Mouse (Mus musculus) telencephalon, adult 2 months (tissue): ENCODE data around the gene Mgat5.

Experiments used
- DNase-seq: peaks from one replicate; pipeline ENCODE4 v3.0.0-alpha.2; 2011; ENCODE audit warnings: low read depth, low spot score

The Mgat5 gene

DNA sequence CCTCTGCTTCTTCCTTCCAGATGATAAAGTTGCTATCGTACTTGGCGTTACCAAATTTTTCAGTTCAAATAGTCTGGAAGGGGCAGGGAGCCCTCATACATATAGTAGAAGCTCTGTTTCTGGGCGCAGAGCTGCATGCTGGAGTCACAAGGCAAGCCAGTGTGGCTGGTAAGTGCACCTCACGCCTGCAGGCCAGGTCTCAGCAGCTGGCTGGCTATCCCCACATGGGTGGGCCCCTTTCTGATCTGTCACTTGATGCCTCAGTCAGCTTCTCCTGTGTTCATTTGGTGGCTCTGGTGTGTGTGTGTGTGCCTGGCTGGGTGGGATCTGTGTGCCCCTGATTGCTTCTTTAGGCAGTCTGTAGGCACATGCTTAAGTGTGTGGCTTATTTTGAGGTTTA is 12.8 kb downstream of the Mgat5 start:
- no peak for DNase-seq

DNA sequence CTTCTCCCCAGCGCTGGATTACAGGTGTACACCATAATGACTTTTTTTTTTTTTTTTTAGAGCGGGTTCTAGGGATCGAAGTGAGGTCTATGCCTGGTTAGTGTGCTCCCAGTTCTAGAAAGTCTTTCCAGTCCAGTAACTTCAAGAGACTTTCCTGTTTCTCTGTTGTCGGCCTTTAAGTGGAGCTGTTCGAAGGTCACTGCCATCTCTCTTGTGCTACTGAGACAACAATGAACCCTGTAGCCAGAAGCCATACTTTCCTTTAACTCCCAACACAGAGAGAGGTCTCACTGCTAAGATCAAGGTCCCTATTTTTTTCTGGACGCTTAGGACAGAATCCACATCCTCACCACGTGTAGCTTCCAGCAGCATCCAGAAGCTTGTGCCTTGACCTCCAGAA is 13.4 kb downstream of the Mgat5 start:
- DNase-seq = no peak

DNA sequence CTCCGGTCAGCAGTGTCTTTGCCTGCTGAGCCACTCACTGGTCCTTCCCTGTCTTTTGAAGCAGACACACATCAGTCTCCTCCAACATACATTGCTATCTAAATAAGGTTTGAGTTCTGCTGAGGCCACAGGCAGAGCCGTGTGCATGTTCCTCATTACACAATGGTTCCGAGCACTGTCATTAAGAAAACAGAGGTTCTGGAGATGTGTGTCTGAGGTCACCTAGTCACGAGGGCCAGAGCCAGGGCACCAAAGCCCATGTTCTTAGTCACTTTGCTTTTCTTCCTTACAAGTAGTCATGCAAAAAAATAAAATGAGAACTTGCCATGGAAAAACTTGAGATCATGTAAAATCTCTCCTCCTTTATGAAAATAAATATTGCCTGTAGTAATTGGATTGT is 14.3 kb downstream of the Mgat5 start:
- DNase-seq = no peak

DNA sequence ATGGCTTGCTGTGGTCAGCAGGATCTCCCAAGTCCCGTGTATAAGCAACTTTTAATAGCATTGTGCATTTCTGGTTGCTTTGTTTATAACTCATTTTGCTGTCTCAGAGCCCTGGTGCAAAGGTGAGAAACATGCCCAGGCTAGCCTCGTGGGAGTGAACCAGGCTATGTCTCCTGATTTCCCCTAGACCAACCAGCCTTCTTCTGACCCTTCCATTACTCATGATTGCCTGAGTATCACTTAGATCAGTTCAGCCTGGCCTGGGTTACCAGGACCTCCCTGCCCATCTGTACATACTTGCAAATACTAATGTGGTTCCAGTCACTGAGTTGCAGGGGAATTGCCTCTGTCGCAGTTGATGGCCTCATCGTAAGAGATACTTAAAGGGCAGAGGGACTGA is 14.8 kb downstream of the Mgat5 start:
- DNase-seq = no peak

DNA sequence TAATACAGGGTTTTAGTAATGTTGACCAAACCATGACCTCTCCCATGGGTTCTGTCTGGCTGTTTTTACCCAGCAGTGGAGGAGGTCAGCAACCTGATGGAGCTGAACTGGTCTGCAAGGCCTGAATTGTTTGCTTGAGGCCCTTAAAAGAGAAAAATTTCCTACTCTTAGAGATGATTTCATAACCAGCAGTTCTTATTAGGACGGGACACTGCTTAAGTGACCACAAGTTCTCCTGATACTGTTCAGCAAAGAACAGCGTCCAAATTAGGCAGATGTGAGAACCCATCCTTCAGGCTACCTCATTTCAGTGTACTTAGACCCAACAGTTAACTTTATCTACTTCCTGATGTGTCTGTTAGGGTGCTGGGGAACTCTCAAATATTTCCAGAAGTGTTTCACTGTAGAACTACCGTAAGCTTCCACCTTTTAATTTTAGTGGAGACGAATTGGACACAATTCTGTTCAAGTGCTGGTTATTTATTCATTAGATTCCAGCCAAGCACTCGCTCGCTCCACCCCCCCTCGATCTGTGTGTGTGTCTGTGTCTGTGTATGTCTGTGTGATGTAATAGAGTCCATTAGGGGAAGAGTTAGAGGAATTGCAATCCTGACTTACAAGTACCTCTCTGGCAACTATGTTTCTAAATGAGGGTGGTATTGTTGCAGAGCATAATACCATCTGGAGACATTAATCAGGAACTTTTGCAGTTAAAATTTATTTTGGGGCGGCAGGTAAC is 17.4 kb downstream of the Mgat5 start:
- no peak for DNase-seq

DNA sequence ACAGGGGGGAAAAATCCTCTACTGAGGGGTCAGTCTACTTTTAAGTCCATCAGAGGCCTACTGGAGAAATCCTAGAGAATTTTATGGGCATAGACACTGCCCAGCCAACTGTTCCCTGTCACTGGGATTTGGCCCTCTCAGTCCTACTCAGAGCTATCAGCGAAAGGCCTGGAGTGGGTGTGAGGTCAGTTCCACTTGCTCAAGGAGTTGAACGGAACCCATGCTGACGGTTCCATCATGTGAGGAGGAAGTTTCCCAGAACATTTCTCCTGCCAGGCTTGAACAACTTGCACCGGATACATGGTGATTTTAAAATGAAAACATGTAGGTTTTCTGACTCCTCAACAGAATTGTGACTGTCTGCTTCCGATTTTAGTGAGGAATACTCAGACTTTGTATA is 20.2 kb downstream of the Mgat5 start:
- DNase-seq = no peak

DNA sequence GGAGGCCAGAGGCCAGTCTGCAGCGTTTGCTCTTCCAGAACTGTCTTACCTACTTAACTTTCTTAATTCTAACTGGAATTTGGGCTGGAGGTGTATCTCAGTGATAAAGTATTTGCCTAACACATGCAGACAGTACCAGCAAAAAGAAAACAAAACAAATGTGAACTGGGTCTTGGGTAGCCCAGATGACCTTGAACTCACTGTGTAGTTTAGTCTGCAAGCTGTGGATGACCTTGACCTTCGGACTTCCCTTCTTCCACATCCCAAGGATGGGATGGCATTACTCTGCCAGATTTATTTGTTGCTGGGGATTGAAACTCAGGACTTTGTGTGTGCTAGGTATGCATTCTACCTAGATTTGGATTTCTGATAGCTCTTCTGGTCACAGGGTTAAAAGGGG is 24.2 kb downstream of the Mgat5 start:
- DNase-seq = no peak

DNA sequence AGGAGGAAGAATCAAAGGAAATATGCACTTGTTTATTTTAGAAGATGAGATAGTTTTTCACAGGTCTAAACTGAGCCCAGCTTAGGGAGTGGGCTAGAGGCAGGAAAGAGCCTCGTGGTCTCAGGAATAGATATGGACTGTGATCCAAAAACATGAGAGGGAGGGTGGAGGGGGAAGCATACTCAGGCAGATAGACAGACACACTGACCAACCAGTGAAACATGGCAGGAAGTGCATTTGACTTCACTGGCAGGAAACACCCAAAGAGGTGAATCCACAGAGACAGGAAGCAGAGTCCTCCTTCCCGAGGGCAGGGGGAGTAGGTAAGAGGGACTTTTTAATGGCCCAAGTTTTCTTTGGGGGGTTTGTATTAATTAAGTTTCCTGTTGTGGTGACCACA is 25.7 kb downstream of the Mgat5 start:
- no peak for DNase-seq

DNA sequence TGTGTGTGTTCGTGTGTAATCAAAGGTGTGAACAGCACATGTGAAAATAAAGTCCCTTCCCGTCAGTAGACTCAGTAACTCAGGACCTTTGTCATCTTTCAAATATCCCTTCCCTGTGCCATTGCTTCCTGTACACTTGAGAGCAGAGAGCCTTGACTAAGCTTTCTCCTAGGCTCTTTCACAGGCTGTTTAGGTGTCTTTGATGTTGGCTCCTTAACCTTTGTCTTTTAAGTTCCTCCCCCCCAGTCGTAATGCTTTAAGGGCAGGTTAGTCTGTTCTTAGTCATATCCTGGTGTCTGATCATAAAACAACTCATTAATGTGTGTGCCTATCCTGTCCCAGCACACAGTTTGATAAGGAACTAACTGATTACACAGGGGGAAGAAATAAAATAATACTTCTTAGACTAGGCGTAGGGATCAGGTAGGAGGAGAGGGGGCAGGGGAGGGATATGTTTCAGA is 28.4 kb downstream of the Mgat5 start:
- DNase-seq = no peak

DNA sequence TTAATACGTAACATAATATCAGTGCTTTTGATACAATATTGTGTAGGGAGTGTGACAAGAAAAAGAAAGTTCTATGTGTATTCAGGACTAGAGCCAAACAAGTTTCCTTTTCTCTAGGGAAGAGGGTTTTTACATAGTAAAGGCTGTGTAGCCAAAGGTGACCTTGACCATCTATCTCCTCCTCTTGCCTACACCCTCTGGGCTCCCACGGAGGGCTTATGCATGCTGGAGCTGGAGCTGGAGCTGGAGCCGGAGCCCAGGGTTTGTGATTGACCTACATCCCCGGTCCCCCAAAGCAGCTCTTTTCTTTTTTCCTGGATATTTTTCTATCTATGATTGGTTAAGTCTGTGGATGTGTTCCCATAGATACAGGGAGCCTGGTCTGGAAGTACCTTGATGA is 30.3 kb downstream of the Mgat5 start:
- DNase-seq = no peak

DNA sequence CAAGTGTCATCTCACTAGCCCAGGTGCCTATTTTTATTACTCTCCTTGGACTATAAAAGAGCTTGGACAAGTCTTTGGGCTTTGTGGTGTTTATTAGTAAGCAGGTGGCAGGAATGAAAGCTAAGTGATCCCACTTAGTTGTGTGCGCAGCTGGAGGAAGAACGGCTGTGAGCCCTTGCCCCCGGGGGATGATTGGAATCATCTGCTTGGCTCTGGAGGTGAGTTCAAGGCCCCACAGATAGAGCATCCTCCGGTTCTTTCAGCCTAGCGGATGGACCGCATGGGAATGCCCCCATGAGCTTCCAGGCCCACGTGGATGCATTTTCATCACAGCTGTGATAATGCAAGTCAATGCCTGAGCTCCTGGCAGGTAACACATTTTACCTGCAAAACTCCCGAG is 31.6 kb downstream of the Mgat5 start:
- DNase-seq = no peak

DNA sequence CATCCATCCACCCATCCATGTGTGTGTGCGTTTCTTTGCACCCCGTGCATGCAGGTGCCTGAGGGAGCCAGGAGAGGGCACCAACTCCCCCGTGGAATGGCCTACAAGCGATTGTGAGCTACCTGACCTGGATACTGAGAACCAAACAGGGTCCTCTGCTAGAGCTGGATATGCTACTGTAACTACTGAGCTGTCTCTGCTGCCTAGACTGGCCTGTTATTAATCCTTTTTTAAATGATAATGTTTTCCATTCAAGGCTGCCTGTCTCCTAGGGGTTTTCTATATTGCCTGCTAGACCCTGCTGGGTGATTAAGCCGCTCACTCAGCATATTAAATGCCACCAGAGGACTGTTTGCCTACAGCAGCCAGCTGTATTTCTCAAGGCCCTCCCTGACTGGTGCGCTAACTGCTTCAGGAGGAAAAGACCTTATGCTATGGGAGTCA is 34.1 kb downstream of the Mgat5 start:
- no peak for DNase-seq

DNA sequence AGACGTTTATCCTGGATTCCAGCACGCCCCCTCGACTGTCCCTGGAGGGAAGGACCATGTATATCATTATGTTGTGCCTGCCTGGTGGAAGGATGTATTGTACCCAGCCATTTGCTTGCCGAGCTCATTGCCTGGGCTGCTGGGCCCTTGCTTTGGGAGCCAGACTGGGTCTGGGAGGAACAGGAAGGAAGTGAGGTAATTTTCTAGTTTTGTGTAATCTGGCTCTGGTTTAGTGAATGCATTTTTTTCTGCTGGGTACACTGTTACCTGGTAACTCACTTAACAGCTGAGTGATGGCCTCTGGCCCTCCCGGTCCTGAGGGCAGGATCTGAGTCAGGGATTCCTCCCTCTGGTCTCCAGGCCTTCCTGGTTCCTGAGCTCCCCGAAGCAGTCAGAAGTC is 35.1 kb downstream of the Mgat5 start:
- no peak for DNase-seq

DNA sequence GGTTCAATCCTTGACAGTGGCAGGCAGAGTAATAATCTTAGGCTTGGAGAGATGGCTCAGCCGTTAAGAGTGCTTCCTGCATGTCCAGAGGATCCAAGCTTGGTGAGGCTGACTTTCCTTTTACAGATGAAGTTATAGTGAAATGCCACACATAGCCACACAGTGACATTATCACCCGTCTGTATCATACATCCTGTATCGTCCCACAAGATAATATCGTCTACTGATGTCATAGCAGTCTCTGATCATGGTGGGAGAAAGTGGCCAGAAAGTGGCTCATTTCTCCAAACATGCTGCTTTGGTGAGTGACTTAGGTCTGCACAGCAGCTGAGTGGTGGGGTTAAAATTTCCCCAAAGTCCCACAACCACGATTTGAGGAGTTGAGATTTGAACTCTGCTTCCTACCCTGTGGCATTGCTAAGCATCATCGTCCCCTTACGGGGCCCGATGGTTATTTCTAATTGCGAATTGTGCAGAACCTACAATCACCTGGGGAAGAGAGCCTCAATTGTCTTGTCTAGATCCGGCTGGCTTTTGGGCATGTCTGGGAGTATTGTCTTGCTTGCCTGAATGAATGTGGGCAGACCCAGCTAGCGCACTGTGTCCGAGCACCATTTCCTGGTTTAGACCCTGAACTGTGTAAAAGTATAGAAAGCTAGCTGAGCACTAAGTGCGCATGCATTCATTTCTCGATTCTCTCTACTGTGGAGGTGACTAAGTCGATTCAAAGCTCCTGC is 37.5 kb downstream of the Mgat5 start:
- no peak for DNase-seq

DNA sequence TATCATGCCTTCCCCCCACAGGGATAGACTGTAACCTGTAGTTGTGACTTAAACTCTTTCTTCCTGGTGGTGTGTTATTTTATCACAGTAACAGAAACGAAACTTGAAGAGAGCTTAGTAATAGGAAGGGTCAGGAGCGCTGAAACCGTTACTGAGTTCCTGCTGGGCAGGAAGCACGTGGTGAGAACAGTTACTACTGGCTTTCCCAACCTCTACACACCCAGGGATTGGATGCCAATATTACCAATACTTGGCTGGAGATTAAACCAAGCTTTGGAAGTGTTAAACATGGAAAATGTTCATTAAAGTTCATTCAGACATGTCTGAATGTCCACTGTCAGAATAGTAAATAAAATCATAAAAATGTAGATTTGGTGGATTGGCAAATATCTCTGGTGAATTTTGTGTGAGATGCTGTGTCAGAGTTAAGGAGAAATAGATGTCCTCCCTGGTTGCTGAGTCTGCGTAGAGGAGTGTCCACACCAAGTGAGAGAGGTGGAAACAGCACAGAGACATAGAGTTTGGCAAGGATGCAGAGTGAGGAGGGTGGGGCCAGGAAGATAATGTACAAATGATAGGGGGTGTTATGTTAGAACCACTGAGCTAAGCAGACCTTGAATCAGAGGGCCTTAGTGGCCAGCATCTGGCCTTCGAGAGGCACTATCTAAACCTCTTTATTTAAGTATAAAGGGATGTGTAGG is 38.2 kb downstream of the Mgat5 start:
- DNase-seq = no peak

DNA sequence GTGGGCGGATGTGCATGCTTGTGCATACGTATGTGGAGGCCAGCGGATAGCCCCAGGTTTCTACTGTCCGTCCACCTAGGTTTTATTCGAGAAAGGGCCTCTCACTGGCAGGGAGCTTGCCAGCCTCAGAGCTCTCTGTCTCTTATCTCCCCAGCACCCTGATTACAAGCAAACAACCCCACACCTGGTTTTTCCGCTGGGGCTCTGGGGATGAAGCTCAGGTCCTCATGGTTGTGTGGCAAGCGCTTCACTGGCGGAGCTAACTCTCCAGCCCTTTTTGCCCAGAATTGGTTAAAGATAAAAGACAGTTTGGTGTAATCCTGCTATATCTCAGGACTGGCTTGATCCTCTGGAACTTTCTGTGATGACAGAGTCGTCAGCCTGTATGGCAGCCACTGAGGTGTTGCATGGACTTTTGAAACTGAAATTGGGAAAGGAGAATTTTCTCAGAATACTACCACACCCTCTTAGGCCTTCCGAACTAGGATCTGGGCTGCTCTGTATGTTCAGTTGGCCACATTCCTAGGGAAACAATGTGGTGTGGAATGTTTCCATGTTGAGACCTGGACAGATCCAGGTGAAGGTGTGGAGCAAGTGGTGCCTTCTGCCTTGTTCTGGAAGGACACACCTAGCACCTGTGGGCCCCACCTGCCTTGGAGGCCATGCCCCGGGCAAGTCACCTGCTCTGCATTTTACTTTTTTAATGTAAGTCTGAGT is 39.4 kb downstream of the Mgat5 start:
- DNase-seq = no peak

DNA sequence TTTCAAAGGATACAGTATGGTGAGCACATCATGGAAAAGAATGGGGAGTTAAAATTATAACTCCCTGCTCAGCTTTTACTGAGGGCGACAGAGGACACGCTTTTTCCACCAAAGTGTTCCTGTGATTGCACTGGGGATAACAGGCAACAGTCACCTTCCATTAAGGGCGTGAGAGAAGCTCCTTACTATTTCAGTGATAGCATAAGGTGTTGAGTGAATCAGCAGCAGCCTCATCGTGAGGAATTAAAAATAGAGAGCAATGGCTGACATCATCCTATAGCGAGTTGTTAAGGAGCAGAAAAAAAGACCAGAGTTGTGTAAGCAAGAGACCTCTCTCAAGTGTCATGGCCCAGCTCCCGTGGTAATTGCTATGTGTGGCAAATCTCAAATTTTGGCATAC is 41.3 kb downstream of the Mgat5 start:
- DNase-seq = peak; percentile 75

DNA sequence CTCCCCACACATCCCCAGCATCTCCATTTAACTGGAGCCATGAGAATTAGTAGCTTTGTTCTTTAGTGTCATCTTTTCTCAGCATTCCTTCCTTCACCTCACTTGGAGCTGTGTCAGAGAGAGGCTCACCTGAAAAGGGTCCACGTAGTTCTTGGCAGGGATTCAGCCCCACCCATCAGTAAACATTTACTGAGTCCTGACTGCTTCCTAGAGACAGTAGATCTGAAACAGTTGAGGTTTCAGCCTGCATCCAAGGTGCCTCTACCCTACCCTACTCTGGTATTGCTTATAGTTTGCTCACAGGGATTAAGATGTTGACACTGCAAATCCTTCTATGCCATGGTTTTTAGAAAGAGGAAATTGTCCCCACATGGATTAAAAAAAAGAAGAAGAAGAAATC is 43.6 kb downstream of the Mgat5 start:
- no peak for DNase-seq

DNA sequence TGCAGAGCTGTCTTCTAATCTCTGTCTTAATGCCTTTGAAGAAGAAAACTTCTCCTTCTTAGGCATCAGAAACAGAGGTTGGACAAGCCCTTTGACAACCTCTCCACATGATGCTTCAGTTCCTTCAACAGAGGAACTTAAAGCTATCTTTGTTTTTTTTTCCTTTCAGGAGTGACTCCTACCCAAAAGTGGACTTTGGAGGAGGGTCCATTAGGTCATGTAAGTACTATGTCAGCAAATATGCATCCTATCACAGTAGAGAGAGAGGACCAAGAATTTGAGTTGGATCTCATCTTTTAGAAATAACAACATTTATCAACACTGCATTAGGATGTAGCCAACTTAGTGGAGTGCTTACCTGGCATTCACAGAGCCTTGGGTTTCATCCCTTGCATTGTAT is 44.8 kb downstream of the Mgat5 start:
- DNase-seq = no peak

DNA sequence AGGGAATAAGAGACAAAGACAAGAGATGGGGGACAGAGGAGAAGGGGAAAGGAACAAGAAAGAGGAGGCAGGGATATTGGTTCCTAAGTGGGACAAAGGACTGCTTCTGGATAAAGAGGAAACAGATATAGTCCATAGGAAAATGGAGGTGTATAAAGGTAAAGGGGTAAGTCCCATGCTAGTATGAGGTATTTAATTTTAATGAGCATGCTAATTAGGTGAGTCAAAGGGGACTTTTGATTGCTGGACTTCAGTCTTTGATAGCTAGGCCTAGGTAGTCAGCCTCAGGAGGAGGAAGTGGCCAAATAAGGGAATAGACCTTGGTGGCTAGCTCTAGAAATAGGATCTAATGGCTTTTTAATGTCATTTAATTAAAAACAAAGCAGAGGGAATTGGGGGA is 45.5 kb downstream of the Mgat5 start:
- DNase-seq = no peak

DNA sequence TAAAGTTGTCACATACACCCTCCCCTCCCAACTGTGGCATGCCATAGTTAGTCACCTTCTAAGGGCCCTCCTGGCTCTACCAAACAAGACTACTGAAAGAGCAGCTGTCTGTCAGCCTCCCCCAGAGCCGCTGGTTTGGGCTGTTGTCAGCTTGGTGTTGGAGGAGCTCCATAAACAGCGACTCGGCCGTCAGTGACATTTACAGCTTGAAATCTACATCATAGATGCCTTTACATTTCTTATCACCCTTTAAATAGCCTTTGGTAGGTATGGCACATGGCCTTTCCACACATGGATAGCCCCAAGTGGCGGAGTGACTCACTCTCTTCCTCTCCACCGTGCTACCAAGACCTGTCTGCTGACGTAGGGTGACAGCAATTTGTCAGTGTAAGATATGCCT is 46.9 kb downstream of the Mgat5 start:
- peak; percentile 39 for DNase-seq

DNA sequence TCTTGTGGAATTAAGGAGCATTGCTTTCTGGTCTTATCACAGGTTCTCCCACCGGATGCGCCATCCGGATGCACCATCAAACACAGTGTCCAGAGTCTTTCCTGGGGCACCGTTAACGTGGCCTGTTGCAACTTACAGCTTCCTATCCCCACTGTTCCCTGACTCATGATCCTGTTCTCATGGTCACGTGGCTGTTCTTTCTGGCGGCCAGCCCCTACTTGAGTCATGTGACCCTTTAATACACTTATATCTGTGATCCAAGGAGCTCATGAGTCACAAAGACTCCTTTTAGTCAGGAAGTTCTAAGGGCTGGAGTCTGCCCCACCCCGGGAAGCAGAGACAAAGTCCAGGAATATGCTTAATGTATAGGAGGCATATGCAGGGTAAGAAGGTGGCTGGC is 52.2 kb downstream of the Mgat5 start:
- no peak for DNase-seq
